Mouse (Mus musculus): ENCODE data around the gene Cry2. TPM values are rescaled to one million over a fixed set of nuclear protein-coding genes. Genes with fewer than 3 reads are reported as not detected.

Cry2 gene
- polyA plus RNA-seq, 2 experiments: 6.0 to 6.2 TPM

DNA sequence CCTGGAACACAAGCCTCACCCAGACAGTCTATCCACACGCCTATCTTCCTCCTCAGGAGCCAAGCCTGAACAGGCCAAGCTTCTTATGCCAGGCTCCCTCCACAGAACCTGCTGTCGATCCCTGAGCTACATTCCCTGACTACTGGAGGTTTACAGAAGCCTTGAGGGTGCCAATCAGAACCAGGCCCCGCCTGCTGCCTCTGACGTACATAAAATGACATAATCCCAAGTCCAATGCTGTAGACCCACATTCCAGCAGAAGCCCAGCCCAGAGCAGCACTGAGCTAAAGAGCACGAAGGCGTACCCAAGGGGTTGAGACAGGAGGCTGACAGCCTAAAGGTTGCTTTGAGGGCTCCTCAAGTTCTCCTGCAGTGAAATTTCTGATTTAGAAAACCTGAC lies 6.0 kb downstream of the Cry2 start:
- WGBS (ENCODE audit: insufficient replicate concordance): 60% methylated on average over 6 of the region's 6 CpGs
- no peak for TF ChIP-seq CTCF (IDR thresholded peaks at IDR 0.05; ENCODE audit: low read depth)
- TF ChIP-seq EP300 (IDR thresholded peaks at IDR 0.05; ENCODE audit: low read depth): no peak
- Histone ChIP-seq H3K27ac (no peak overlapping the region), H3K4me1 (replicated peaks; ENCODE audit: control insufficient read depth in 2 of 2, insufficient read depth in 2 of 2, low read length in 1 of 2) (peaks cover 19 to 40% of the 10 kb centered on the region in 2 experiments), H3K9me3 (ENCODE audit: control insufficient read depth, low read length) (no peaks in the 10 kb centered on the region), H3K4me2 (ENCODE audit: low read depth) (no peak overlapping the region), H3K36me3 (replicated peaks; ENCODE audit: control insufficient read depth, insufficient read depth, low read depth) (peaks cover 9% of the 10 kb centered on the region), H3K9ac (replicated peaks) (no peak overlapping the region), H3K27me3 (ENCODE audit: control insufficient read depth, insufficient read depth, low read length) (no peaks in the 10 kb centered on the region), H3K4me3 (ENCODE audit: insufficient read depth in 1 of 2, low read depth in 2 of 2, low read length in 2 of 2) (no peak overlapping the region)
- ATAC-seq (ENCODE audit: insufficient read depth): peak; percentile 29; the same call in 1 of the 2 replicates
- no peak for DNase-seq (ENCODE audit: low read depth in 3 of 3, low spot score in 3 of 3)

DNA sequence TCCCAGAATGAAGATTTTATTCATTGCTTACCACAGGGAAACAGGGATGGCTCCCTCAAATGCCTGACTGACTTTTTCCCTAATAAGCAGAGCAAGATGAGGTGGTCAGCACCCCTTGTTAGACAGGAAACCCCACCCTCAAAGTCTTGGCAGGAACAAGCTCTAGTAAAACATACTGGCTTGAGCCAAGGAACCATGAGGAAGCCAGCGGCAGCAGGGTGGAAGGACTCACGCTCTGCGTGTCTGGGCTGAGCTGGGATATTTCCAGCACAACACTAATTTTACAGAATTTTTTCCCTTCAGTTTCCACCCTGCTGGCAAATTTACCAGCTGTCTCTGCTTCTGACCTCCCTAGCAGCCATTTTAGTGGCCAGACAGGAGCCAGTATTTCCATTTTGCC lies 7.4 kb downstream of the Cry2 start:
- no peak for TF ChIP-seq CTCF (IDR thresholded peaks at IDR 0.05; ENCODE audit: low read depth)
- TF ChIP-seq EP300 (IDR thresholded peaks at IDR 0.05; ENCODE audit: low read depth): no peak
- DNase-seq (ENCODE audit: low read depth in 3 of 3, low spot score in 3 of 3) (no peak), ATAC-seq (ENCODE audit: insufficient read depth) (no peak)
- peaks cover 5 to 26% of the 10 kb centered on the region in 2 experiments for H3K4me1 ChIP-seq (replicated peaks; ENCODE audit: control insufficient read depth in 2 of 2, insufficient read depth in 2 of 2, low read length in 1 of 2)
- whole genome bisulfite sequencing (ENCODE audit: insufficient replicate concordance): 83% methylated on average over 3 of the region's 3 CpGs
- no peaks in the 10 kb centered on the region for H3K27me3 ChIP-seq (ENCODE audit: control insufficient read depth, insufficient read depth, low read length)
- H3K4me3 ChIP-seq (ENCODE audit: insufficient read depth in 1 of 2, low read depth in 2 of 2, low read length in 2 of 2): no peak overlapping the region
- H3K27ac ChIP-seq: no peak overlapping the region
- no peak overlapping the region for H3K9ac ChIP-seq (replicated peaks)
- H3K36me3 ChIP-seq (replicated peaks; ENCODE audit: control insufficient read depth, insufficient read depth, low read depth): peaks cover 20% of the 10 kb centered on the region
- no peaks in the 10 kb centered on the region for H3K9me3 ChIP-seq (ENCODE audit: control insufficient read depth, low read length)
- H3K4me2 ChIP-seq (ENCODE audit: low read depth): no peak overlapping the region

- no peak for ATAC-seq (ENCODE audit: insufficient read depth)
- no peak overlapping the region for H3K4me3 ChIP-seq (ENCODE audit: insufficient read depth in 1 of 2, low read depth in 2 of 2, low read length in 2 of 2)
- H3K27me3 ChIP-seq (ENCODE audit: control insufficient read depth, insufficient read depth, low read length): no peaks in the 10 kb centered on the region
- 78% methylated on average over 4 of the region's 4 CpGs for WGBS (ENCODE audit: insufficient replicate concordance)
- H3K27ac ChIP-seq: no peak overlapping the region
- DNase-seq (ENCODE audit: low read depth in 3 of 3, low spot score in 3 of 3): no peak
- no peaks in the 10 kb centered on the region for H3K9me3 ChIP-seq (ENCODE audit: control insufficient read depth, low read length)
- H3K4me2 ChIP-seq (ENCODE audit: low read depth): no peak overlapping the region
- peaks cover 0 to 16% of the 10 kb centered on the region in 2 experiments; a peak in 3 of 4 replicates for H3K4me1 ChIP-seq (replicated peaks; ENCODE audit: control insufficient read depth in 2 of 2, insufficient read depth in 2 of 2, low read length in 1 of 2)
- peaks cover 26% of the 10 kb centered on the region for H3K36me3 ChIP-seq (replicated peaks; ENCODE audit: control insufficient read depth, insufficient read depth, low read depth)
- no peak for TF ChIP-seq EP300 (IDR thresholded peaks at IDR 0.05; ENCODE audit: low read depth)
- no peak for TF ChIP-seq CTCF (IDR thresholded peaks at IDR 0.05; ENCODE audit: low read depth)
- H3K9ac ChIP-seq (replicated peaks): no peak overlapping the region
Observed at GRCm38 (mm10) chr2:92425366-92425765, 8.5 kb downstream of the Cry2 start.

DNA sequence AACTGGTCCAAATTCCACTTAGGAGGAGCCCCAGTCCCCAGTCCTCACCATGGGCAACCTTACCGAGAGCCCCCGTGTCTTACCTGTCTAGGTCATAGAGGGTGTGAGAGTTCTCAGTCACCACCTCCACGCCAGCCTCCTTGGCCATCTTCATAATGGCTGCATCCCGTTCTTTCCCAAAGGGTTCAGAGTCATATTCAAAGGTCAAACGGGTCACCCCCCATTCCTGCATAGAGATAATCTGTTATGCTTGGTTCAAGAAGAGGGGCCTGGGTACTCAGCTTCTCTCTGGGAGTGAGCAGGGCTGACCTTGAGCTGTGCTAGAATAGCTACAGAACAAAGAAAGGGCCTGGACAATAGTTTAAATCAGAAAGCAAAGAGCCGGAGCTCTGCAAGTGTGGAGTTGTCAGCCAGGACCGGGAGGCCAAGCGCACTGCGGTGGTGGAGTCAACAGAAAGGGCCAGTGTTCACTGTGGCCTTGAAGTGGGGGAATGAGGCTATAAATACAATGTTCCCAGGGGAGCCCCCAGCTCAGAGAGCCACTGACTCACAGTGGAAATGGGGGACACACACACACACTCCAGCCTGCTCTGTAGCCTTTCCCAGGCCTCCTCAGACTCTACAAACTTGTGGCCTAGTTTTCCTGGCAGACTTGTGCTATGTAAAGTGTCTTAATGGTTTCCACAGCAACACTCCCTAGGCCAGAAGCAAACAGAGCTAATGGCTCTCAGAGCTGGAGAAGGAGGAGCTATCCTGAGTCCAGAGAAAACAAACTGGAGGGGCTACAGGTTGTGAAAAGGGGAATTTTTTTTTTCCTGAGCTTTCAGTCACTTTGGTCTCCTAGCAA lies 9.2 kb downstream of the Cry2 start:
- no peak overlapping the region for H3K4me3 ChIP-seq (ENCODE audit: insufficient read depth in 1 of 2, low read depth in 2 of 2, low read length in 2 of 2)
- H3K36me3 ChIP-seq (replicated peaks; ENCODE audit: control insufficient read depth, insufficient read depth, low read depth): peaks cover 26% of the 10 kb centered on the region
- H3K27me3 ChIP-seq (ENCODE audit: control insufficient read depth, insufficient read depth, low read length): no peaks in the 10 kb centered on the region
- no peak for ATAC-seq (ENCODE audit: insufficient read depth)
- H3K4me1 ChIP-seq (replicated peaks; ENCODE audit: control insufficient read depth in 2 of 2, insufficient read depth in 2 of 2, low read length in 1 of 2): peaks cover 0 to 11% of the 10 kb centered on the region in 2 experiments; a peak in 2 of 4 replicates
- H3K27ac ChIP-seq: no peak overlapping the region
- H3K9me3 ChIP-seq (ENCODE audit: control insufficient read depth, low read length): no peaks in the 10 kb centered on the region
- TF ChIP-seq EP300 (IDR thresholded peaks at IDR 0.05; ENCODE audit: low read depth) (no peak), CTCF (IDR thresholded peaks at IDR 0.05; ENCODE audit: low read depth) (no peak)
- no peak overlapping the region for H3K4me2 ChIP-seq (ENCODE audit: low read depth)
- DNase-seq (ENCODE audit: low read depth in 3 of 3, low spot score in 3 of 3): no peak
- WGBS (ENCODE audit: insufficient replicate concordance): 79% methylated on average over 9 of the region's 9 CpGs
- no peak overlapping the region for H3K9ac ChIP-seq (replicated peaks)

DNA sequence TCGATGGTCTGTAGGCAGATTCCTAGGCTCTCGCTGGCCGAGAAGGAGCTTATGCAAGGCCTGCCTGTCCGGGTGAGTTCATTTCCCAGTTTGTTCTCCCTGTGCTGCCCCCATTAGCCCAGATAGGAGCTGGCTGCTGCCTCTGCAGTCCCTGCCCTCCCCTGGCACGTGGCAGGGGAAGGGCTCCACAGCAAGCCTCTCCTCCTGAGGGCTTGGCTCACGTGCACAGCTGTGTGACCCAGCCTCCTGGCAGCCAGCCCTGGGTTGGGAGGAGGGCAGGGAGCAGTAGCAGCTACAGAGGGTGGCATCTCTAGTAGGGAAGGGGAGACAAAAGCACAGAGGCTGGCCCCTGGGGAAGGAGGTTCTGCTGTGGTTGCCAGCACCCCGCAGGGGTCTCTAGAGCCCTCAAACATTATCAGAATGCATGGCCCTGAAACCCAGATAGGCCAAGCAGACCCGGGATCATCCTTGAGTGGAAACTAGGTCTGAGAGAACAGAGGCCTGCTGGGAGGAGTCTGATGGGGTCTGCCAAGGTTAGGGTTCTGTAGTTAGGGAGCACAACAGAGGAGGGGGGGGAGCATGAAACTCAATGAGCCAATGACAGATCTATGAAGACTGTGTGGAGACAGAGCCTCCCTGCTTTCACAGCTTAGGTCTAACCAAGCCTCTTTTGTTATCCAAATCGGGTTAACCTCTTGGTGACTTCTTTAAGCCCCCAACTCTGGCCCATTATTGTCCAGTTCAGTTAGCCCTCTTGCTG lies 10.0 kb downstream of the Cry2 start:
- 72% methylated on average over 9 of the region's 9 CpGs for WGBS (ENCODE audit: insufficient replicate concordance)
- no peak overlapping the region for H3K4me3 ChIP-seq (ENCODE audit: insufficient read depth in 1 of 2, low read depth in 2 of 2, low read length in 2 of 2)
- no peak overlapping the region for H3K27ac ChIP-seq
- TF ChIP-seq CTCF (IDR thresholded peaks at IDR 0.05; ENCODE audit: low read depth): no peak
- no peak for TF ChIP-seq EP300 (IDR thresholded peaks at IDR 0.05; ENCODE audit: low read depth)
- H3K9me3 ChIP-seq (ENCODE audit: control insufficient read depth, low read length): no peaks in the 10 kb centered on the region
- H3K27me3 ChIP-seq (ENCODE audit: control insufficient read depth, insufficient read depth, low read length): no peaks in the 10 kb centered on the region
- no peak overlapping the region for H3K4me2 ChIP-seq (ENCODE audit: low read depth)
- H3K9ac ChIP-seq (replicated peaks): no peak overlapping the region
- no peak for DNase-seq (ENCODE audit: low read depth in 3 of 3, low spot score in 3 of 3)
- peaks cover 32% of the 10 kb centered on the region for H3K36me3 ChIP-seq (replicated peaks; ENCODE audit: control insufficient read depth, insufficient read depth, low read depth)
- no peak for ATAC-seq (ENCODE audit: insufficient read depth)
- peaks cover 0 to 7% of the 10 kb centered on the region in 2 experiments; a peak in 2 of 4 replicates for H3K4me1 ChIP-seq (replicated peaks; ENCODE audit: control insufficient read depth in 2 of 2, insufficient read depth in 2 of 2, low read length in 1 of 2)

Measured in liver, embryonic 14.5 days (tissue).